Mouse (Mus musculus): ENCODE results near the gene Vmn2r89. TPM values are rescaled to one million over a fixed set of nuclear protein-coding genes. Genes with fewer than 3 reads are reported as not detected.
"Not testable (repeated sequence)": the region's sequence is repeated elsewhere in the genome, so short reads cannot be mapped to it uniquely, and the experiment has no call there.

Vmn2r89 gene
- polyA plus RNA-seq (2014; fragmentation: Nextera tagmentation; extraction: Ambion mirVana): not detected in 2 replicates

DNA sequence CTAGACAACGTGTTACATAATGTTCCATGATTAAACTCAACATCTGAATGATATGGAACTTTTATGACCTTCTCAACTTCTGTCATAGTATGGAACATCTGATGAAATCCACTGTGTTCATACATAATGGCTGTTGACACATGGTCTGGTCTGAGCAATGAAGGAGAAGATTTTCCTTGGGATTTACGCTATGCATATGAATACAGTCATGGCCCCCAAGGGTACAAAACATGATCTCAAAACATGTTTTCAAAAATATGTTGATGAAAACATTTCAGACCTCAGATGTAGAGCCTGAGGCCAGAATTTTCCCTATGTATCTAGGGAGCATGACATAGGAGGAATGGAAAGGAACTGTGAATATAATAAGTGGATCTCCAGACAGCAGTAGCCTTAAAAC lies at the start of gene Vmn2r89:
Gene Vmn2r89, plus strand, starts transcription at position 301 of the 400 bp plus-strand sequence.
- not testable (repeated sequence) for H3K9ac ChIP-seq; H3K27ac ChIP-seq; ATAC-seq (ENCODE audit: low FRiP score); H3K4me3 ChIP-seq (replicated peaks; ENCODE audit: low read length); H3K36me3 ChIP-seq (replicated peaks; ENCODE audit: control insufficient read depth, insufficient read depth); H3K27me3 ChIP-seq (ENCODE audit: control insufficient read depth, insufficient read depth, low read length); H3K4me2 ChIP-seq (replicated peaks); DNase-seq (ENCODE audit: low spot score); H3K4me1 ChIP-seq (replicated peaks; ENCODE audit: control insufficient read depth, insufficient read depth, low read length); H3K9me3 ChIP-seq (ENCODE audit: control insufficient read depth, low read length)
- 90% methylated on average over 2 of the region's 2 CpGs for WGBS

DNA sequence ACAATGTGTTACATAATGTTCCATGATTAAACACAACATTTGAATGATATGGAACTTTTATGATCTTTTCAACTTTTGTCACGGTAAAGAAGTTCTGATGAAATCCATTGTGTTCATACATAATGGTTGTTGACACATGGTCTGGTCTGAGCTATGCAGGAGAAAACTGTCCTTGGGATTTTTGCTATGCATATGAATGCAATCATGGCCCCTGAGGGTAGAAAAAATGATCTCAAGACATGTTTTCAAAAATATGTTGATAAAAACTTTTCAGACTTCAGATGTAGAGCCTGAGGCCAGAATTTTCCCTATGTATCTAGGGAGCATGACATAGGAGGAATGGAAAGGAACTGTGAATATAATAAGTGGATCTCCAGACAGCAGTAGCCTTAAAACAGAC lies 41.1 kb upstream of the Vmn2r89 start, which contains the start of gene Vmn2r88:
Gene Vmn2r88, plus strand, starts transcription at position 301 of the 400 bp plus-strand sequence.
- Histone ChIP-seq H3K4me3 (replicated peaks; ENCODE audit: low read length) (no peak within 1 kb of the TSS), H3K36me3 (replicated peaks; ENCODE audit: control insufficient read depth, insufficient read depth) (no peaks in the 10 kb centered on the region), H3K4me1 (replicated peaks; ENCODE audit: control insufficient read depth, insufficient read depth, low read length) (no peaks in the 10 kb centered on the region), H3K27me3 (ENCODE audit: control insufficient read depth, insufficient read depth, low read length) (no peaks in the 10 kb centered on the region), H3K9me3 (ENCODE audit: control insufficient read depth, low read length) (no peaks in the 10 kb centered on the region), H3K27ac (no peak within 1 kb of the TSS), H3K4me2 (replicated peaks) (no peak within 1 kb of the TSS), H3K9ac (no peak within 1 kb of the TSS)
- ATAC-seq (ENCODE audit: low FRiP score) (no peak), DNase-seq (ENCODE audit: low spot score) (no peak)
- WGBS: 83% methylated on average over 1 of the region's 1 CpGs

DNA sequence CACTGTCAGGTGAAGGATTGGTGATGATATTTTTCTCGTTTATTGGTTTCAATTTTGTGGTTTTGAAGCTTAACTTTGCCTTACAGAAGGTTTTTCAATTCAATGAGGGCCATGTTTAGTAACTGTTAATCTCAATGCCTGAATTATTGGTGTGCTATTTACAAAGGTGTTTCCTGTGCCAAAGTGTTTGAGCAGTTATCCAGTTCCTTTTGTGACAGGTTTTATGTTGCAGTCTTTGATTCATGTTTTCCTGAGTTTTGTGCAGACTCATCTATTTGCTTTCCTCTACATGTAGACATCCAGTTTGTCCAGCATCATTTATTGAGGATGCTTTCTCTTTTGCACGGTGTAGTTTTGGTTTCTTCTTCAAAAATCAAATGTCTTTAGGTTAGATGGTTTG lies 27.8 kb upstream of the Vmn2r89 start:
- ATAC-seq (ENCODE audit: low FRiP score) (no peak), DNase-seq (ENCODE audit: low spot score) (no peak)
- no peaks in the 10 kb centered on the region for H3K36me3 ChIP-seq (replicated peaks; ENCODE audit: control insufficient read depth, insufficient read depth)
- 68% methylated on average over 2 of the region's 2 CpGs for WGBS
- no peak overlapping the region for H3K27ac ChIP-seq
- no peak overlapping the region for H3K4me3 ChIP-seq (replicated peaks; ENCODE audit: low read length)
- H3K4me2 ChIP-seq (replicated peaks): no peak overlapping the region
- H3K27me3 ChIP-seq (ENCODE audit: control insufficient read depth, insufficient read depth, low read length): no peaks in the 10 kb centered on the region
- H3K9me3 ChIP-seq (ENCODE audit: control insufficient read depth, low read length): no peaks in the 10 kb centered on the region
- no peaks in the 10 kb centered on the region for H3K4me1 ChIP-seq (replicated peaks; ENCODE audit: control insufficient read depth, insufficient read depth, low read length)
- no peak overlapping the region for H3K9ac ChIP-seq

DNA sequence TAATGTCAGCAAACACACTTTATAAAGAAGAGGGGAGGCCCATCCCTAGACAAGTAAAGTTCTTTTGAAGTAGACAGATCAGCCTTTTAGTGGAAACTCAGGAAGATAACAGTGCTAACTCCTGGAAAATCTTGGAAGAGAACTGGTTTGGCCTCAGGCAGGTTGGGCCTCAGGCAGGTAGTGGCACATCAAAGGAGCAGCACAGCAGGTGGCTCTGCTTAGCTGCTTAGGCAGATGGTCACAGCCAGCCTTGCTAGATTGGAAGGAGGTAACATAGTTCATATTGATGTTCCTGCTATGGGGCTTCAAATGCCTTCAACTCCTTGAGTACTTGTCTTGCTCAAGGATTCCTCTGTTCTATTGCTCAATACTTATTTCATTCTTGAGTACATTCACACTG lies 21.5 kb upstream of the Vmn2r89 start:
- H3K4me3 ChIP-seq (replicated peaks; ENCODE audit: low read length); ATAC-seq (ENCODE audit: low FRiP score); H3K4me1 ChIP-seq (replicated peaks; ENCODE audit: control insufficient read depth, insufficient read depth, low read length); H3K27me3 ChIP-seq (ENCODE audit: control insufficient read depth, insufficient read depth, low read length); H3K9ac ChIP-seq; H3K27ac ChIP-seq; H3K4me2 ChIP-seq (replicated peaks); H3K9me3 ChIP-seq (ENCODE audit: control insufficient read depth, low read length); H3K36me3 ChIP-seq (replicated peaks; ENCODE audit: control insufficient read depth, insufficient read depth); DNase-seq (ENCODE audit: low spot score): not testable (repeated sequence)

DNA sequence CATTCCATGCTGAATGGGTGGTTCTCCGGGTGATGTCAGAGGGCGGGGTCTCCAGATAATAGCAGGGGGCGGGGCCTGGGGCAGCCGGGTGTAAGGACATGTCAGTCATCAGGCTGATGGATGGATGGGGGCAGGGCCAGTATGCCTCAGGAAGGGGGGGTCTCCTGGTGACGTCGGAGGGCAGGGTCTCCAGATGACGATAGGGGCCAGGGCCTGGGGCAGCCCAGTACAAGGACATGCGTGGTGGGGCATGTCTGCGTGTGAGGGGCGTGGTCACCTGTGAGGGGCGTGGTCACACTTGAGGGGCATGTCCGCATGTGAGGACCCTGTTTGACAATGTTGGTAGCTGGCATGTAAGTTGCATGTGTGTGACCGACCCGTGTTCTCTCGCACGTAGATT lies 17.1 kb upstream of the Vmn2r89 start:
- Histone ChIP-seq H3K9ac (no peak overlapping the region), H3K4me3 (replicated peaks; ENCODE audit: low read length) (no peak overlapping the region), H3K4me2 (replicated peaks) (no peak overlapping the region), H3K36me3 (replicated peaks; ENCODE audit: control insufficient read depth, insufficient read depth) (no peaks in the 10 kb centered on the region), H3K4me1 (replicated peaks; ENCODE audit: control insufficient read depth, insufficient read depth, low read length) (no peaks in the 10 kb centered on the region), H3K27me3 (ENCODE audit: control insufficient read depth, insufficient read depth, low read length) (no peaks in the 10 kb centered on the region), H3K27ac (no peak overlapping the region), H3K9me3 (ENCODE audit: control insufficient read depth, low read length) (peaks cover 22% of the 10 kb centered on the region; the same call in 1 of the 2 replicates)
- no peak for DNase-seq (ENCODE audit: low spot score)
- 96% methylated on average over 16 of the region's 16 CpGs for WGBS
- ATAC-seq (ENCODE audit: low FRiP score): no peak; the same call in 1 of the 2 replicates

DNA sequence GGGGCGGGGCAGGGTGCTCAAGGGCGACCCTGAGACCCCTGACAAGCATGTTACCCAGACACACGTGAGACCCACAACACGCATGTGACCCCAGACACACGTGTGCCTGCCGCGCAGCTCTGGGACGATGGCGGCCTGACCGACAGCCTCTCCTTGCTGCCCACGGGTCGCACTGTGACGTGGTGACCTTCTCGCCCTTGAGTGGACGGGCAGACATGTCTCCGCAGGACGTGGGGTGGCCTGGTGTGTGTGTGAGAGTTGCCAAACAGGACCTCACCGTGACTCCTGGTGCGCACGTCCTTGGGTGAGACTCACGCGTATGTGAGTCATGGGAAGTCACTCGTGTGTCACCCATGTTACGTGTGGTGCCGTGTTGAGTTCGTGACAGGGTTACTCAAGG lies 16.6 kb upstream of the Vmn2r89 start:
- H3K4me1 ChIP-seq (replicated peaks; ENCODE audit: control insufficient read depth, insufficient read depth, low read length): no peaks in the 10 kb centered on the region
- H3K27me3 ChIP-seq (ENCODE audit: control insufficient read depth, insufficient read depth, low read length): no peaks in the 10 kb centered on the region
- ATAC-seq (ENCODE audit: low FRiP score) (no peak), DNase-seq (ENCODE audit: low spot score) (no peak)
- H3K9ac ChIP-seq: no peak overlapping the region
- no peak overlapping the region for H3K4me3 ChIP-seq (replicated peaks; ENCODE audit: low read length)
- peaks cover 22% of the 10 kb centered on the region; the same call in 1 of the 2 replicates for H3K9me3 ChIP-seq (ENCODE audit: control insufficient read depth, low read length)
- no peaks in the 10 kb centered on the region for H3K36me3 ChIP-seq (replicated peaks; ENCODE audit: control insufficient read depth, insufficient read depth)
- no peak overlapping the region for H3K4me2 ChIP-seq (replicated peaks)
- WGBS: 96% methylated on average over 26 of the region's 26 CpGs
- H3K27ac ChIP-seq: no peak overlapping the region

DNA sequence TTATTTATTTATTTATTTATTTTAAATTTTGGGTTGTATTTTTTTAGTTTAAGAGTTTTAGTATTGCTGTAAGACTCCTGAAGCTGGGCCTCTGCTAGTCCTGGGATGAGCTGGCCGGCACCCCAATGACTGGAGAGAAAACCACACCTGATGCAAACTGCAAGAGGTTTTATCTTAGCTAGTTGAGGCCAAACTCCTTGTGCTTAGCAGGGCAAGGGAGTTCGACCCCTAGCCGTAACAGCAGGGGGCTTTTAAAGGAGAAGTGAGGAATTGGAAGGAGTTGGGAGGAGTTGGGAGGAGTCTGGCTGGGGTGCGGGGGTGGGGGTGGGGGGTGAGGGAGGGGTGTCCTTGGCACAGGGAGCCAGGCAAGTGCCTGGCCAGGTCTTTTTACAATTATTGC lies 12.7 kb upstream of the Vmn2r89 start:
- peaks cover 22% of the 10 kb centered on the region; the same call in 1 of the 2 replicates for H3K9me3 ChIP-seq (ENCODE audit: control insufficient read depth, low read length)
- H3K4me1 ChIP-seq (replicated peaks; ENCODE audit: control insufficient read depth, insufficient read depth, low read length): no peaks in the 10 kb centered on the region
- H3K27ac ChIP-seq: no peak overlapping the region
- no peak overlapping the region for H3K4me3 ChIP-seq (replicated peaks; ENCODE audit: low read length)
- DNase-seq (ENCODE audit: low spot score) (no peak), ATAC-seq (ENCODE audit: low FRiP score) (no peak)
- H3K9ac ChIP-seq: no peak overlapping the region
- no peak overlapping the region for H3K4me2 ChIP-seq (replicated peaks)
- H3K36me3 ChIP-seq (replicated peaks; ENCODE audit: control insufficient read depth, insufficient read depth): no peaks in the 10 kb centered on the region
- 85% methylated on average over 4 of the region's 4 CpGs for WGBS
- H3K27me3 ChIP-seq (ENCODE audit: control insufficient read depth, insufficient read depth, low read length): no peaks in the 10 kb centered on the region

DNA sequence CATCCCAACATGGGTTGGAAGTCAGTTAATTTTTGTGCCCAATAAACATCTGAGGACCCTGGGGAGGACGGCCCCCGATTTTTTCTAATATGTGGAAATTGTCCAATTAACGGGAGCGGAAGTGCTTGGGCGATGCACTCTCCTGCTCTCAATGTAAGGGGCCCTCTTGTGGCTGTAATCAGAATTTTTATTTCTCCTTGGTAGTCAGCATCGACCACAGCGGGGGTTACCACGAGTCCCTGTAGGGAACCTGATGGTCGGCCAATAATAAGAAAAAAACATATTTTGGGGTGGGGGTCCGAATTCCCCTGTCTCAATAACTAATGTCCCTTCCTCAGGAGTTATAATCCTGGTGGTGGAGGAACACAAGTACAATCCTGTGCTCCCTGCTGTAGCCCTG lies 28.6 kb downstream of the Vmn2r89 start:
- H3K27me3 ChIP-seq (ENCODE audit: control insufficient read depth, insufficient read depth, low read length); ATAC-seq (ENCODE audit: low FRiP score): not testable (repeated sequence)

DNA sequence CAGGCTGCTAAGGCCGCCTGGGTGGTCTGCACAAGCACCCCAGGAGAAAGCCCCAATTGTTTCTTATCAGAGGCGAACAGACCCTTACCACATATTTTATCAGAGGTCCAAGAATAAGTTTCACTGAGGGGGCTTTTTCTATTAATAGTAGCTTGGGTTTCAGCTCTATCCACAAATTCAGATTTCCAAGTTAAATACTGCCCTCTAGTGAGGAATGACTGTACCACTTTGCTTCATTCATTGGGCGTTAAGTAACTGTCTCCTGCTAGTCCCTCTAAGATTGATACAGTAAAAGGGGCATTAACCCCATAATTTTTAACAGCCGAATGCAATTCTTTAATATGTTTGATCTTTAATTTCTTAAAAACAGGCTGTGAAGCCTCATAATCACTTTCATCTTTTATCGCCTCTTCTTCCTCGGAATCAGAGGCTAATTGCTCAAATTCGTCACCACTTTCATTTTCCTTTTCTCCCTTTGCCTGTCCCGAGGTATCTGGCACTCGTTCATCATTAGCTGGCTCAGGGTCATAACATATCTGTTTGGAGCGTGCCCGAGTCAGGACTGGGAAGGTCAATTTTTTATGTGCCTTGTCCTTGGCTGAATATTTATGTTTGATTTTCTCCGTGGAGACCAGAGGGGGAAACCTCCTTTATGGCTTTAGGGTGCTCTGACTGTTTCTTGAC lies 29.8 kb downstream of the Vmn2r89 start:
- not testable (repeated sequence) for H3K27me3 ChIP-seq (ENCODE audit: control insufficient read depth, insufficient read depth, low read length); H3K9ac ChIP-seq; H3K4me1 ChIP-seq (replicated peaks; ENCODE audit: control insufficient read depth, insufficient read depth, low read length); H3K4me2 ChIP-seq (replicated peaks); H3K4me3 ChIP-seq (replicated peaks; ENCODE audit: low read length); H3K36me3 ChIP-seq (replicated peaks; ENCODE audit: control insufficient read depth, insufficient read depth); H3K27ac ChIP-seq; DNase-seq (ENCODE audit: low spot score); ATAC-seq (ENCODE audit: low FRiP score); H3K9me3 ChIP-seq (ENCODE audit: control insufficient read depth, low read length)
- WGBS: 93% methylated on average over 12 of the region's 12 CpGs

More for the DNA sequence above, 28.6 kb downstream of the Vmn2r89 start:
- H3K9me3 ChIP-seq (ENCODE audit: control insufficient read depth, low read length); H3K27ac ChIP-seq; H3K9ac ChIP-seq; H3K4me1 ChIP-seq (replicated peaks; ENCODE audit: control insufficient read depth, insufficient read depth, low read length); H3K4me3 ChIP-seq (replicated peaks; ENCODE audit: low read length); H3K4me2 ChIP-seq (replicated peaks); H3K36me3 ChIP-seq (replicated peaks; ENCODE audit: control insufficient read depth, insufficient read depth); DNase-seq (ENCODE audit: low spot score): not testable (repeated sequence)
- 87% methylated on average over 10 of the region's 10 CpGs for WGBS

All from hindbrain, embryonic 14.5 days (tissue).